Mouse (Mus musculus) embryo, embryonic 11 days (tissue): ENCODE measurements at regions not wholly inside any gene's neighbourhood (a gene's known extent, or its start where the extent isn't known, plus 50 kb on each side); places are given as distances from the start of the nearest gene placed in this dataset.

ENCODE experiments used
- DNase-seq: peaks from one replicate; pipeline ENCODE4 v3.0.0-alpha.2; 2015

GRCm38 (mm10) chr12:71573456-71573855, 257.4 kb upstream of the Daam1 start:
- DNase-seq, result no peak

- DNase-seq, result no peak
Measured at GRCm38 (mm10) chr12:71574685-71575084, 256.2 kb upstream of the Daam1 start.

DNA sequence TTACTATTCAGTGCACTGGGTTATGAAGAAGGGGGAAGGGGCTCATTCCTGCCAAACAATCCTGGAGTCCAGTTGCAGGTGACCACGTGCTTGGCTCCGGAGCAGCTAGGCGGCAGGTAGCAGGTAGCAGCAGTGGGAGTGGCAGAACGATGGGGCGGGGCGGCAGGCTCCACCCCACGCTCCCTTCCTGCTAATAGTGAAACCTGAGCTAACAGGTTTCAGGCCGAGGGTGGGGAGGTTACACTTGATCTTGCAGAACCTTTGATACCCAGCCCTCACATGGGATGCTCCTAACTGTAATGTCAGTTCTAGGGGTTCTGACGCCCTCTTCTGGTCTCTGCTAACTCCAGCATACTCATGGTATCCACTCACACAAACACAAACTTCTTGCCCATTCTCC, 253.5 kb upstream of the Daam1 start:
- DNase-seq, result peak; percentile 77

- no peak for DNase-seq
Measured at GRCm38 (mm10) chr12:71578006-71578405, 252.9 kb upstream of the Daam1 start.

DNA sequence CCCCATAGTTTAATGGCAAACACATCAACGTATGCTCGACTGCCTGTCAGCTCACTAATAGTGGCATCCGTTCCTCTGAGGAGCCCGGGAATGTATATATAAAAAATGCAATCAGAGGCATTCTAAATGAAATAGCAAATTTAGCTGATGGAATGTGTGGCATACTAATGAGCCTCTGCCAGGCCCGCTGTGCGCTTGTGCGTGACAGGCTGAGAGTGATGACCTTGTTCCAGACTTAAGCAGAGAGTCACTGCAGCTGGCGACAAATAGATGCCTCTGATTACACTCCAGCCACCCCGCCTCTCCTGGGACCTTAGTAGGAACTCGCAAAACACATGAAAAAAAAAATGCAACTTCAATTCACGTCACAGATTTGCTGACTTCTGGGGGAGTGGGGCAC, 252.0 kb upstream of the Daam1 start:
- DNase-seq, result peak; percentile 47

GRCm38 (mm10) chr12:71580532-71581290, 250.2 kb upstream of the Daam1 start:
- no peak for DNase-seq

- no peak for DNase-seq
Measured at GRCm38 (mm10) chr12:71584618-71585017, 246.3 kb upstream of the Daam1 start.

- no peak for DNase-seq
Measured at GRCm38 (mm10) chr12:71598641-71599040, 232.2 kb upstream of the Daam1 start.

DNA sequence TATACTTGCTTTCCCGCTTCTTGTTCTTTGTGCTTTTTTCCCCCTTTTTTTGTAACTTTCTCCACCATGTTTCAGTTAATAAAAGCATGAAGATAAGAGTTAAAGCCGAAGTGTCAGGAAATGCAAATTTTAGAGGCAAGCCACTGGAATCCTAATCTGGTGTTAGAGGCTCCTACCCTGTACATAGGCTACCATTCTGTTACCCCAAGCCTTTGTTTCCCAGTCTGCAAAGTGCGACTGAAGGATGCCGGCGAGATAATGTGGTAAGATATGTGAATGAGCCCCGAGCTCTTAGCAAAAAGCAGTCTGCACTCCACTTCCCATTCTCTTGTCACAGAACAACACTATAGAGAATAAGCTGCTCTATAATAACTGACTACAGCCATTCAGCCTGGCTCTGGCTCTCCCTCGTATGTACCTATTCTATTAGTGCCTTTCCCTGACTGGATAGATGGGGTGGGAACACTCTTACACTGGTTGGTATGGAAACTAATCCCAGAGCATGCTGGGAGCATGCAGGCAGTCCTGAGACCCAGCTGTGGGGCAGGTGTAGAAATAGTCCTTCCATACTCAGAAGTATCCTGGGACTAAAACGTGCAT, 229.7 kb upstream of the Daam1 start:
- DNase-seq, result no peak

GRCm38 (mm10) chr12:71603136-71603535, 227.7 kb upstream of the Daam1 start:
- no peak for DNase-seq

DNA sequence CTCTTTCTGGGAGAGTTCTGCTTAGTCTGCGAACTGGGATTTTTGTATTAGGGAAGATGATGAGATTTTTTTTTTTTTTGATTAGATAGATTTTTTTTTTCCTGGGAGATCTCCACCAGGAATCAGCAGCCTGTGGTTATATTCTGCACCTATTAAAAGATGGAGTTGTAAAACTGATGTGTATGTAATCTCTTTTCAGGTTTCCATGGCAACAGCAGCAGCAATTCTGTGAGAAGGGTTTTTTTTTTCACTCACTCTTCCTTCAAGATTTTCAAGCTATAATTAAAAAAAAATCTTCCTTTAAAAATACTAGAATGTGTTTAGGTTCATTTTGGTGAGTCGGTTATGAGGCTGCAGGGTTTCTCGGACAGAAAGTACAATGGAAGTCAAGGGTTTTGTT, 224.5 kb upstream of the Daam1 start:
- no peak for DNase-seq

DNA sequence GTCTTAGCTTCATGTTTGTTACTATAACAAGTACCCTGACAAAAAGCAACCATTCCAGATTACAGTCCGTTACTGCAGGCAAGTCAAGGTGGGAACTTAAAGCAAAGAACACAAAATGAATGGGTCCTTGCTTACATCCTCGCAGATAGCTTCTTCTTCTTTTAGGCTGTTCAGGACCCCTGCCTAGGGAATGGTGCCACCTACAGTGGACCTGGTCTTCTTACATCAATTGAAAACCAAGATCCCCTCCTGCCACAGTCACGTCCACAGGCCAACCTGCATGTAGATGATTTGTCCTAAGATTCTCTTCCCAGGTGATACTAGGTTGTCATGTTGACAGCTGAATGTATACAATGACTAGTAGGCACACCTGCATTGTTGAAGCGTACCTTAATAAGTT, 222.9 kb upstream of the Daam1 start:
- DNase-seq, result no peak

DNA sequence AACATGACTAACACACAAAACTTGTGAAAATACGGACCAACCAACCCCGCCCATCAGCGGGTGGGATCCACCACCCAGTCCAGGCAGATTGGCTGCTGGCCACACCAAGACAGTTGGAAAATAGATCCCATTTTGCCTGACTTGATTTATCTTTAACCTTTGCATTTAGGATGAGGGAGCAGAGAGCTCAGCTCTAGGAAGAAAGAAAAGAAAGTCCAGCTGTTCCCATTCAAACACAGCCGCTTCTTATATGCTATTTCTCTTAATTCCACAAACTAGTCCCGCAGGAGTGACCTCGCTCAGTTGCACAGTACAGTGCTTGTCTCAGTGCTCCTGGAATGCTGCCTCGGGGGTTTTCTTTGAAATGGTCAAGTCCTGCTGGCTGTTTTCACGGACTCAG, 217.6 kb upstream of the Daam1 start:
- DNase-seq, result no peak

DNA sequence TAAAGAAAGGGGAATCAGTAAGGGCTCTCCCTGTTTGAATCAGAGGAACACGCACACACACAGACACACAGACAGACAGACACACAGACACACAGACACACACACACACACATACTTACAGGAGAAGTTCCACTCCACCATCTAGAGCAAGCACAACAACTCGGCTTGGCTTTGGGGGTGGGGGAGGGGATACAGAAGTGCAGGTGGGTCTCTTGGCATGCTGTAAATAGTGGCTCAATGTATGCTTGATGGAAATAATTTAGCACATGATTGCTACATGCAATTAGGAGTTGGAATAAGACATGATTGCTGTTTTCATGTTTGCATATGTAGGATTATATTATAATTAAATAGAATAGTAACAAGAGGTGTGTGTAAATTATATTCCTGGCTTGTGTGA, 215.9 kb upstream of the Daam1 start:
- no peak for DNase-seq

GRCm38 (mm10) chr12:71615383-71615782, 215.5 kb upstream of the Daam1 start:
- DNase-seq, result no peak

DNA sequence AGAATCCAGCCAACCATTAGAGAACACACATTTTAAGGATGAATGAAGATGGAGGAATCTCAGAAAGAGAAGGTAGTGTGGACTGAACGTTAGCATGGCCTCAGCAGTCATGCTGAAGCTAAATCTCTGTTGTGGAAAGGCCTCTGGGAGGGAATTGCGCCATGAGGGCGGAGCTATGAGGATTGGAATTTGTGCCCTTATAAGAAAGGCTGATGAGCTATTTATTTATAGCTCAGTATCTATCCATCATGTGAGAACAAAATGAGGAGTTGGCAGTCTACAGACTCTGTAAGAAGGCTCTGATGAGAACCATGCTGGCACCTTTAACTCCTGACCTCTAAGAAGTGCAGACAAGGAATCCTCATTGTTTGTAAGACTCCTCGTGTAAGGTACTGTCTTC, 214.8 kb upstream of the Daam1 start:
- no peak for DNase-seq

DNA sequence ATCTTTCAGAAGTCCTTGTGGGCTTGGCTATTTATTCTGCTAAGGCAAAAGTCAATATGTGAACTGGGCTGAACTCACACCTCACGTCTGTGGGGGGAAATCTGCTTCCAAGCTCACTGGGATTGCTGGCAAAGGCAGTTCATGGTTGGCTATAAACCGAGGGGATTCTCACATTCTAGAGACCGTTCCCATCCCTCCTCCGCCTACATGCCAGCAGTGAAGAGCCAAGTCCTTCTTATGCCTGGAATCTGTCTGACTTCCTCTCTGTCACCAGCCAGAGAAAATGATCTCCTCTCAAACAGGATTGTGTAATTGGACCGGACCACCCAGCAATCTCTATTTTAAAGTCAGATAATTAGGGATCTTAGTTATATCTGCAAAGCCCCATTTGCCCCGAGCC, 212.4 kb upstream of the Daam1 start:
- no peak for DNase-seq

GRCm38 (mm10) chr12:71618956-71619355, 211.9 kb upstream of the Daam1 start:
- DNase-seq, result no peak

DNA sequence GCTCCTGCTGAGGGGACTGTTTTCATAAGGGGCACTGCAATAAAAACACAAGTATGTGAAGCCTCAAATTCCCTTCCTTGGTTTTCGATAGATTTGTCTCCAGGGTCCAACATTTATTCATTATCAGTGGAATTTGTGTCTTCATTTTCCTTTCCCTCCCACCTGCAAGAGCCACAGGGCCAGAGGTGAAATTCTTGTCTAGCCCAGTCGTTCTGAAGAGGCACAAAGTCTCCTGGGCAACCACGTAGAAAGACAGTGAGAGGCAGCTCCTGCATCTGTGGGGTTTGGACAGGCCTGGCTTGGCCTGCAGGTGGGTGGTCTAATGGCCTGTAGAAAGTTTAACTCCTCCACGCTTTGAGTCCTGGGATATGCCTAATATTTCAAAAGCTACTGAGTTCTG, 211.3 kb upstream of the Daam1 start:
- no peak for DNase-seq

DNA sequence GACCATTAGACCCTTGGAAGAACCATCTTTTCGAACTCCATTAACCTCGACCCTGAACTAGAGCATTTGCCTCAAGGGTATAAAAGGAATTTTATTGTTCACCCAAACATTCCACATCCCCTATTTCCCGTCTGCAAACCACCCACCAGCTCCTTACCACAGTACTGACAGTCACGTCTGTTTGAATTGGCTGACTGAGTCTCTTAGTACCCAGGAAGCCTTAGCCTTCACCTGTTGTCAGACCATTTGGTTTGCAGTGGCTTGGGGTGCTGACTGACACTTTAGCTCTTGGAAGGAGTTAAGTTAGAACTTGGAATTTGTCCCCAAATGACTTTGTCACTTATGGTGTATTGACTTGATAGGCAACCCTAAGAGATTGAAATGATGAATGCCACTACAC, 209.3 kb upstream of the Daam1 start:
- no peak for DNase-seq

DNA sequence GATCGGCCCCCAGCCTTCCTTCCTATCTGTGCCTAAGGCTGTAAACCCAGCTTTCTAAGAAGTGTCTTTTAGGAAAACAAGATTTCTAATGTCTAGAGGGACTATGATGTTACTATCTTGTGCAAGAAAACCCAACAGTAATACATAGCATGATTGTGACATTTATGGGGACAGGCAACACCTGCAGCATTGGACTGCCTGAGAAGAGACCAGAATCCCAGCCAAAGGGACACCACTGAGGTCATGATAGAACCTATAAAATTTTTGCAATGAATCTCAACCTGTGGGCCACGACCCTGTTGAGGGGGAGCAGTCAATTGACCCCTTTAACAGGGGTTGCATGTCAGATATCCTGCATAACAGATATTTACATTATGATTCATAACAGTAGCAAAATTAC, 208.1 kb upstream of the Daam1 start:
- no peak for DNase-seq

GRCm38 (mm10) chr12:71623271-71623670, 207.6 kb upstream of the Daam1 start:
- DNase-seq, result no peak

GRCm38 (mm10) chr12:71624076-71624475, 206.8 kb upstream of the Daam1 start:
- no peak for DNase-seq

DNA sequence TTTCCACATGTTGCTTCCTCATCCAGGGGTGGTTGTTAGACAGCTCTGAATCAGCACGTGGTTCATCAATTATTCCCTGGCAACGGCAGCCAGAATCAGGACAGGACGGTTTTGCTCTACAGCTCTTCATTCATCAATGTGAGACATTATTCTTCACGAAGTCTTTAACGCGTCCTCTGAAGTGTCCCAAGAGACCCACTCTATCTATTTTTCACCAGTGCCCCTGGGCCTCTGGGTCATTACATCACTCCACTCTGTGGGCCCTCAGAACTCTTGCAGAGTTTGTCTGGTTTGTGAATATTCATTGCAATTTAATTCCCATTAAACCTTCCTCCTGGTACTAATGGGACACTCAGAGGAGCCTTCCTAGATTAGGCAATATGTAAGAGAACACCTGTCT, 206.2 kb upstream of the Daam1 start:
- DNase-seq, result no peak

DNA sequence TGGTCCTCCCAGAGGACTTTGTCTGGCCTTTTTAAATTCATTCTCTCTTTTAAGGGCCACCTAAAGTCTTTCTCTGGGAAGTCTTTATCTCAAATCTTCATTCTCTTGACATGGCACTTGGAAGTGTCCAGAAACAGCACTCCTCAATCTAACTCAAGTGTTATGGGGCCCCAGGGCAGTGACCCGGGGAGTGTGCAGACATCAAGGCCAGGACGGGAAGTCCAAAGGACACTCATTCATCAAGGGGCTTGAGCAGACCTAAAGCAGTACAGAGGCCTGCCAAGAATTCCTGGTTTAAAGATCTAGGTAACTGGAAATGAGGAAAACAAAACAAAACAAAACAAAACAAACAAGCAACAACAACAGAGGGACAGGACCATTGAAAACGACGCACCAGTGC, 205.8 kb upstream of the Daam1 start:
- DNase-seq, result no peak
